Mouse (Mus musculus): ENCODE measurements at regions not wholly inside any gene's neighbourhood (a gene's known extent, or its start where the extent isn't known, plus 50 kb on each side); places are given as distances from the start of the nearest gene placed in this dataset.
"Not testable (repeated sequence)": the region's sequence is repeated elsewhere in the genome, so short reads cannot be mapped to it uniquely, and the experiment has no call there.

DNA sequence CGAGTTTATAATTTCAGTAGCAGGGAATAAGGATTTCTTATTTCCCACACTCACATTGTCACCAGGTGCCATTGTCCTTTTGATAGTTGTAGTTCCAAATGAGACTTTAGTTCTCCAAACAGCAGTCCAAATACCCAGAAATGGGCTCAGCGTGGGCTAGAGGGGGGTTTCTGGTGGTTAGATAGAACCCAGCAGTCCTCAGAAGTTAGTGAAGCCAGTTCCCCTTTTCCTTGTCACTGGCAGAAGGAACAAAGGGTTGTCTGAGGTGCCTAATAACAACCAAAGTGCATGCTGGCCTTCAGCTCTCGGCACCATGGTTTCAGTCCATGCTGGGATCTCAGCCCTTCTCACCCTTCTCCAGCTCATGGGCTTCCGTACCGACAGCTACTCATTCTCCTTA is 118.1 kb upstream of the Slc38a2 start:
- no peak for DNase-seq

DNA sequence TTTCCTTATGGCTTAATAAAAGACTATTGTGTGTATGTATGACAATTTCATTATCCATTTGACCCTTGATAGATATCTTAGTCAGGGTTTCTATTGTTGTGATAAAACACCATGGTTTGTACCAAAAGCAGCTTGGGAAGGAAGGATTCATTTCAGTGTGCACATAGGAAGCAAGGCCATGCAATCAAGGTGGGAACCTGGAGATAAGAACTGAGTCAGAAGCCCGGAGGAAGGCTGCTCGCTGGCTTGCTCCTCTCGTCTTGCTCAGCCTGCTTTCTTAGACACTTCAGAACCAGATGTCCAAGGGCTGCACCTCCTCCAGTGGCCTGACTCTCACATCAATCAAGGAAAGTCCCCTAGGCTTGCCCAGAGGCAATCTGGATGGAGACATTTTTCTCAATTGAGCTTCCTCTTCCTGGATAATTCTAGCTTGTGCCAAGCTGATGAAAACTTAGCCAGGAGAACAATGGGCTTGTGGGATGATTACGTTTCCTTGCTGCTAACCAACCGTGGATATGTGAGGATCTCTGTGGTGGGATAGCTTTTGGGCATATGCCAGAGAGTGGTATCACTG is 117.6 kb upstream of the Slc38a2 start:
- no peak for DNase-seq

DNA sequence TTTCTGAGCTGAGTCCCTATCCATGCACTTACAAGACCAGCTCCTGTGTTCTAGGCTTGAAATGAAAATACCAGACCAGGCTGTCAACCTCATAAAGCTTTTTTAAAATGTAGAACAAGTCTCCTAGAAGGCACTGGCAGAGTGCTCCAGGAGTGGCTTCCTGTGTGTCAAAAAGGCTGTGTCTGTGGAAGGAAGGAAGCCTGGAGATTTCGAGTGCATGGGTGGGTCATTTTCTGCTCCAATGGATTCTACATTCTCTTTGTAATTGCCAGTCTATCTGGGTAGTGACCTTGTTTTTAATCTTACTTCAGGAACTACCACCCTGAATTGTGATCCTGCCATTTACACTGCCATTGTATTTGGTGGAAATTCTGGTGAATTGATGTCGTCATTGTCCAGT is 113.9 kb upstream of the Slc38a2 start:
- no peak for DNase-seq

DNA sequence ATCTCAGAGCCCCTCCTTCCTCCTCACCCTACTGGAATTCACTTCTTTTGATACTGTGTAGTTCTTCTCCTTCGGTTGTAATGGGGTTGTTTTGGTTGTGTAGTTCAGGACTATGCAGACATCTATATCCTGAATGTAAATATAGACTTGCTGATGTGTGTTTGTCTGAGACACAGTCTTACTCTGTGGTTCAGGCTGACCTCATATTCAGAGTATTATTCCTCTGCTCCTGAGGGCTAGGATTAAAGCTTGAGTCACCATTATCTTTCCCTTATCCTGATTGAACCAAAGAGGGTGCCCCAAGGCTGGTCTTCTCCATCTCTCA is 103.2 kb upstream of the Slc38a2 start:
- DNase-seq: no peak

DNA sequence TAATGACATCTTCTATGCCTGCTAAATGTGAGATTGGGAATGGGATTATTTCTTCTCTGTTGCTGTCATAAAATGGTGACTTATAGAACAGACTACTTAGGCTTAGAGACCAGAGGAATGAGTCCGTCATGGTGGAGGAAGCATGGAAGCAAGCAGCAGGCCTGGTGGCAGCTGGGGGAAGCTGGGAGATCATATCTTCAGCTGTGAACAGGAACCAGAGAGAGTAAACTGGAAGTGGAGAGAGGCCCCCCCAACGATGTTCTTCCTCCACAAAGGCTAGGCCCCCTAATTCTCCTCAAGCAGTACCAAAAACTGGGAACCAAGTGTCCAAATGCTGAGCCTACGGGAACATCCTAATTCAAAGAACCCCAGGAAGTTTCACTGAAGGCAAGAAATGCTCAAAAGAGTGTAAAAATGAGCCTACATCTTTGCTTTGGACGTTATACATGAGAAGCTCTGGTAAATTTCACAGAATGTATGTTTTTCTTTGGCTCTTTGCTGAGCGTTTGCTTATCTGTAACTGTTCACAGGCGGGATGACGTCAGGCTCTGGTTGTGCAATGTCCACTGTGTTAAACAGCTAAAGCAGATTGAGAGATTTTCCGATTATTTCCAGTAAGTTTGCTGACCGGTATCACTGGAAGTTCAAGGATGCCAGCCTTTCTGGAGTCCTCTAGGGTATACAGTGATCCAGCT is 102.7 kb upstream of the Slc38a2 start:
- no peak for DNase-seq

DNA sequence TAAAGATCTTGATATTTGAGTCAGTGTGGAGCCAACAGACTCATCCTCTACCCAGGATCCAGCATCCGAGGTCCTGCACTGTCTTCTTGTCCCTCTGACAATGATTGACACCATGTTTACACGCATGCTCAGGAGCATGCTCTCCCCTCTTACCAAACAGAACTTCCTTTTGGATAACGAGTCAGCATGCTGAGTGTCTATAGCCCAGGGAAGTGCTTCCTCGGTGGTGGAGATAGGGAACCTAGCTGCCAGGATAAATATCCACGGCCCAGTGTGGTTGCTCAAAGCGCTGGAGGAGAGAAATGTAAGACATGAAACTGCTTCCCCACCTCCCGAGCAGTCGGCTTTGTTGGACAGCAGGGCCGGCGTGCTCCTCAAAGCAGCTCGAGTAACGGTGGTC is 99.7 kb upstream of the Slc38a2 start:
- DNase-seq: no peak

DNA sequence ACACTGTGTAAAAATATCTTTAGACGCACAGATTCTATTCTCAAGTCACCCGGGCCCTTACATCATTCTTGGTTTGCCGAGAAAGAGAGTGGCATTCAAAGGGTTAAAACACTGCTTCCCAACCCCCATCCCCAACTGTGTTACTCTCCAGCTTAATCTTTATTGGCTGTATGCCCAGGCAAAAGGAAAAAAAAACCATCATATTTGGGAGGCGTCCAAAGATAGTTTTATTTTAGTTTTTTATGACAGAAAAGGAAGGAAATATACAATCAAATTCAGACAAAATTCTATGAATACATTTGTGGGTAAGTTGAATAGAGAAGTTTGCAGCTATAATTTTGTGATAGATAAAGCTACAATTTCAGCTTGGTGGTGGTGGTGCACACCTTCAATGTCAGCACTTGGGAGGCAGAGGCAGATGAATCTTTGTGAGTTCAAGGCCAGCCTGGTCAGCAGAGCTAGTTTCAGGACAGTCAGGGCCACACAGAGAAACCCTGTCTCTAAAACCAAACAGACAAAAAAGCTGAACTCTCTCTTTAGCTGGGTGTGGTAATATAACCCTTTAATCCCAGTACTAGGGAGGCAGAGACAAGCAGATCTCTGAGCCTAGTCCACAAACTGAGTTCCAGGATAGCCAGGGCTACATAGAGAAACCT is 98.2 kb upstream of the Slc38a2 start:
- no peak for DNase-seq

DNA sequence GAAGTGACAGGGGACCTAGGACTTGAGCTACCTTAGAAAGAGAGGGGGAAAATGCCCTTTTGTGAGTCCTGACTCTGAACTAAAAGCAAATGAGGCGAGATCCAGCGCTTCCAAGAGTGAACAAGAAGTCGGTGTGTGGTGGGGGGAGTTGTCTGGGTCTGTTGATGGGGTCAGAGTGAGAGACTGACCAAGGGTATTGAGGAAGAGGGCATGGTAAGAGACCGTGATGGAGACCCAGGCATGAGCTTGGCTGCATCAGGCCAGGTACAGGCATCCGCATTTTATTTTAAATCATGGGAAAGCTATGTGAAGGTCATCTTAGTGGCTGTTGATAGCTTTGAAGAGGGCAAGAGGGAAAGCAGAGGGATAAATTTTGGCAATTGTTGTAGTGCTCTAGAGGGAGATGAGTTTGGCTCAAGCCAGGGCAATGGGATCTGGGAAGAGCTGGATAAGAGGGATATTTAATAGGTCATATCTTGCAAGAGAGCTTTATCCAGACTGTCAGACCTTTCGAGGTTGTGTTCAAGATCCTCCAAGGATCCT is 94.7 kb upstream of the Slc38a2 start:
- no peak for DNase-seq

DNA sequence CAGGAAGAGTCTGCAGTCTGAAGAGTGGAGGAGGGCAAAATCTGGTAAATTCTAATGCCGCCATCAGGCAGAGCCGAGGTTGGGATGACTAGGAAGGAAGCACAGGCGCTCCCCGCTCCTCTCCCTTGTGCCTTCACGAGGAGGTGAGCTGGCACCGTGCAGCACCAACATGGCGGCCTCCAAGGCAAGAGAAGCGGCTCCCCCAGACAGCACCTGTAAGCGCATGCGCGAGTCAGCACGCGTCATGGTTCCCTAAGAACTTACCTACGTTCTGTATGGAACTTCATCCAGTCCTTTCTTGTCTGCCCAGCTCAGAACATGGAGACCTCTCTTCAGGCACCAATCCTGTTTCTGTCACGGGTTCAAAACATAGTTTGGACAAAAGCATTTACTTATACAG is 93.7 kb upstream of the Slc38a2 start:
- DNase-seq: no peak

DNA sequence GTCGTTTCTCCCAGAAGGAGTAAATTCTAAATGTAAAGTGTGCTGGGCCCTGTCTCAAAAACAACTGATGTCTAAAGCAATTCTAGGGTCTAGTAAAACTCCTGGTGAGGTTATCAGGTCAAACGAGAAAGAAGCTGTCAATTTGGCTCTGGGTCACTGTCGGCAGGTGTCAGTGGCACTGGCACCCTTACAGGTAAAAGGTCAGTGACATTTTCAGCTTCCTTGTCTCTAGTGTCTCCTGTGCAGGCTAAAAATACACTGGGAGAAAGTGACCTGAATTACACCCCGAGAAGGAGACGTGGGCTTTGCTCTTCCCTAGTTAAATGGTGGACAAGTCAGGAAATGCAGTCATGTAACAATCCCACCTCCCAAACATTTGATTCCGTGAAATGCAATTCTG is 91.8 kb upstream of the Slc38a2 start:
- no peak for DNase-seq

DNA sequence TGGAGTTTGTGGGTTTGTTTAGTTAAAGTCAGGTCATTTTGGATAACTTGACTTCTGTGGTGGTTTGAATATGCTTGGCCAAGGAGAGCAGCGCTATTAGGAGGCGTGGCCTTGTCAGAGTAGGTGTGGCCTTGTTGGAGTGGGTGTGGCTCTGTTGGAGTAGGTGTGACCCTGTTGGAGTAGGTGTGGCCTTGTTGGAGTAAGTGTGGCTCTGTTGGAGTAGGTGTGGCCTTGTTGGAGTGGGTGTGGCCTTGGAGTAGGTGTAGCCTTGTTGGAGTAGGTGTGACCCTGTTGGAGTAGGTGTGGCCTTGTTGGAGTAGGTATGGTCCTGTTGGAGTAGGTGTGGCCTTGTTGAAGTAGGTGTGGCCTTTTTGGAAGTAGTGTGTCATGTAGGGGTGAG is 88.4 kb upstream of the Slc38a2 start:
- not testable (repeated sequence) for DNase-seq

DNA sequence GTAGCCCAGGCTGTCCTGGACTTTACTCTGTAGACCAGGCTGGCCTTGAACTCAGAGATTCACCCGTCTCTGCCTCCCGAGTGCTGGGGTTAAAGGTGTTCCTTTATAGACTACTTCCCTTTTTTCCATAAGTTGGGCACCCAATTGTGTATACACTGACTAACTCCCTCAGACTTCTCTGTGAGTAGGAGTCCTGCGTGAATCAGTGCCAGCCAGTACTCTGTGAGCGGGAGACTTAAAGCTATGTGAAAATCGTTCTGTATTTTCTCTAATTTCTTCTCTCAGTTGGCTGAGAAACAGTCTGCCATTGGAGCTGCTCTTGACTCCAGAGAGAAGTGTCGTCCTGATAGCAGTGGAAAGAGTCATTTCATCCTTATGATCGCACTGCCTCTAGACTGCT is 85.0 kb upstream of the Slc38a2 start:
- no peak for DNase-seq

DNA sequence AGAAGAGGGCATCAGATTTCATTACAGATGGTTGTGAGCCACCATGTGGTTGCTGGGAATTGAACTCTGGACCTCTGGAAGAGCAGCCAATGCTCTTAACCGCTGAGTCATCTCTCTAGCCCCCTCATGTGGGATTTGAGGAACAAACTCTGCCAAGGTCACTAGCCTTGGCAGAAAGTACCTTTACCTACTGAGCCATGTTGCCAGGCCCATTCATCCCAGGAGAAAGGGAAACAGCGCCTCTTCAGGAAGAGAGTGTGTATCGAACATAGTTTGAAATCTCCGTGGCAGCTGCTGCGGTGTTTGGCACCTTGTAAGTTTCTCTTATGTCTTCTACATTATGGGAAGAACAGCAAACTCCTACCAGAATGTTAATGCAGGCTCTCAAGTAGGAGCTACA is 82.0 kb upstream of the Slc38a2 start:
- DNase-seq: no peak

DNA sequence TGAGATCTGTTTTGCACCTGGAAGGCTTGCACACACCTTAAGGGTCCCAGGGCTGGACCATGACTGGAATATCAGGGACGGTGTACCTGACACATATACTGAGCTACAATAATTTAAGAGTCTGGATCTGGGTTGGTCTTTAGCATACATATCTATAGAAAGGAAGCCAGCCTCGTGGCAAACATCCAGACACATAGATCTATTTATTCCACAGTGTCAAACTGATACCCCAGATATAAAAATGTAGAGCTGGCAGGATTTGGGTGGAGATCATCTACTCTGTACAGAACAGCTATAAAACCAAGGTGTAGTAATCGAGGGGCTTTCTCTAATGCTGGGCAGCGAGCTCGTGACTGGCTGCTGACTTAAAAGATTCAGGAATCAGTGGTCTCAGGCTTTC is 81.1 kb upstream of the Slc38a2 start:
- no peak for DNase-seq

DNA sequence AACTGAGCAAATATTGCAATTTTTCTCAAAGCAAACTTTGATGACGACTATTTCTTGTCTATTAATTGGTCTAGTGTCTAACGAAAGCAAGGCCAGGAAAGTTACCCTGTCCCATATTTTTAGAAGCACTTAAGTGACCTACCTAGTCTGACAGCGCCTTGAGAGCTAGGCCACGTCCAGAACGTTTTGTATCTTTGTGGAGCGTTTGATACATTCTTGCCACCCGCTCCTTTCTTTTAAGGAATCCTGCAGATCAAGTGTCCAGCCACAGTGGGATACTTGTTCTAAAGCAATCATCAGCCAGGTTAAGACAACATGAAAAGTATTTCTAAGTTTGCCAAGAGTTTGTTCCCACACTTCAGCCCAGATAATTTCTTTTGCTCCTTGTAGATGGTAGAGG is 79.8 kb upstream of the Slc38a2 start:
- DNase-seq: no peak

DNA sequence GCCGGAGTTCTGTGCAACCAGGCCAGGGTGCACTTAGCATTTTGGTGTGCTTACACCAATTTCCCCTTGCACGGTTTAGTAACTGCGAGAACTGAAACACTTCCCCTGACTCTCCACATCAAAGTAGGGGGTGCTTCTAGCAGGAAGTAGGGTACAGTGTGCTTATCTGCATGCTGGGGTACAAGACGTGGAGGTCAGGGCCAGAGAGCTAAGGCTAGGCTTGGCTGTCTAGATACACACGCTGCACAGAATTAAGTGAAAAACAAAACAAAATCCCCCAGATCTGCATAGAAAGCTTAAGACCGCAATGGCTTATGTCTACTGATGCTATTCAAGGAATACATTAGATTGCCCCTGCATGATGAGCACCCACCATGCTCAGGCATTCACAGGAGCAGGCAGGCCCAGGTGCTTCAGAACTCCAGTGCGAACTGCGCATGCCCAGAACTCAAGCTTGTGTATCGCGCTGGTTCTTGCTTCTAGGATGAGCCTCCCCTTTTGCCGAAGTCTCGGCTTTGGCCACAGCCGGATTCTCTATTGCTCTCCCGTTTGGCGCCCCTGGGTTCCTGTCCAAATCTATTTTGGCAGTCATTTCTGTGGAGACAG is 78.9 kb upstream of the Slc38a2 start:
- DNase-seq: no peak

DNA sequence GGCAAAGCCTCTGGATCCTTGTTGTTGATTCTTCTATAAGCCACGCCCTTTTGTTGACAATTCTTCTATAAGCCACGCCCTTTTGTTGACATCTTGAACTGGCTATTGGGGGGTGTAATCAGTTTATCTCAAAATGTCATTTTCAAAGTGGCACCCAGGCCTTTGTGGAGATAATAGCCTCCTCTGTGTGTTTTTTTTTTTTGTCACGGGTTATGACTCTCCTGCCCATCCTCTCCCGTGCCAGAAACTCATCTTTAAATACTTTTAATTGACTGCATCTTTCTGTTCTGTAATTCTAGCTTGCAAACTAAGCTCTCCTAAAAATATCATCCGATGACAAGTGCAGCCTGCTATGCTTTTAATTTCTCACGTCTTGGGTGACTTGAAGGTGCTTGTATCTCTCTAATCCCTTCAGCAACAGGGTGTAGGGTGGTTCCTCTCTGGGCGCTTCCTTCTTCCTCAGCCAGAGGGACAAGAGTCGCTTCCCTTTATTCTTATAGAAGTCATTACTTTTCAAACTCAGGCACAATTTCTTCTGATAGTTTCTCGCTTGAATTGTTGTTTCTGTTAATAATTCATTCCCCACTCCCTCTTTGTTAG is 77.0 kb upstream of the Slc38a2 start:
- no peak for DNase-seq

DNA sequence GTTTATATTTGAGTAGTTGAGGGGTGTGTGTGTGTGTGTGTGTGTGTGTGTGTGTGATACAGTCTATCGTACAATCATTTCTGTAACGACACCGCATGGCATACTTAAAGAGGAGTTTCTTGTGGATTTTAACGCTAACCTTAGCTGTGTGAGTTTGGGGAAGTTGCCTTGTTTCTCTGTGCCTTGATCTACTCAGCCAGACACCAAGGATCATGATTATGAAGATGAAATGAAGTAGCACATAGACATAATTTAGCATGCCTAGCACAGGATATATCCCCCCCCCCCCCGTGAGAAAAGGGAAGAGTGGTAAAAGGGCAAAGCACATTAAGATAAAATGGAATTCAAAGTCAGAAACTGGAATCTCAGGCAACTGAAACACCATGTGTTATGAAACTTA is 75.6 kb upstream of the Slc38a2 start:
- DNase-seq: no peak

DNA sequence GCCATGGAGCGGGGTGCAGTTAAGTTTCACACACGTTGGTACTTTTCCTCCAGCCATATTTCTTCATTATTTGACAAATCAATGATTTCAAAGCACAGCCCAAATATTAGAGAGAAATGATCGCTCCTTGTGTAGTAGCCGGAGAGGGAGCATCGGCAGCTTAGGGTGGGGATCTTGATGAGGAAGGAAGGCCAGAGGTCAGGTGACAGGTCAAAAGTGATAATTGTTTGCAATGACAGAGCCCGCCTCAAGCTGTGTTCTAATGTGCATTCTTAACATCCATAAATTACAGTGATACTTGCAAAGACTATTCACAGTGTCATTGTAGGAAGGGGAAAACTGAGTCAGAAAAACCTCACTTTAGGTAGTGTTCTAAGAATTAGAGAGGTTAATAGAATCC is 75.1 kb upstream of the Slc38a2 start:
- no peak for DNase-seq

DNA sequence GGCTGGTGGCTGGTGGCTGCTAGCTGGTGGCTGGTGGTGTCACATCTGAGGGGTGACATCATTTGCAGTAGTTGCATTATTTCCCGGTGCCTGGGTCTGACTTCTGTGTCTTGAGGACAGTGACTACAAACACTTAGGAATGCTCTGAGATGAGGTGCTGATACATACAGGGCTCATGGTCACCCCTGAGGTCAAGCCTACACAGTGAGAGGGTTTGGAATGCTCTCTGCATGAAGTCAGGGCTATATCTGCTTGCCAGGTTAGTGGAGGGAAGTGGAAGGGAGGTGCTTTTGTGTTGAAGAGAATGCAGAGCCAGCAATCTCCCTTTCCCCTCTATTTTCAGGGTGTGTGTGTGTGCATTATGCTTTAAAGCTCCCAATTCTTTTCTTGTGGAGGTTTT is 74.1 kb upstream of the Slc38a2 start:
- DNase-seq: no peak

DNA sequence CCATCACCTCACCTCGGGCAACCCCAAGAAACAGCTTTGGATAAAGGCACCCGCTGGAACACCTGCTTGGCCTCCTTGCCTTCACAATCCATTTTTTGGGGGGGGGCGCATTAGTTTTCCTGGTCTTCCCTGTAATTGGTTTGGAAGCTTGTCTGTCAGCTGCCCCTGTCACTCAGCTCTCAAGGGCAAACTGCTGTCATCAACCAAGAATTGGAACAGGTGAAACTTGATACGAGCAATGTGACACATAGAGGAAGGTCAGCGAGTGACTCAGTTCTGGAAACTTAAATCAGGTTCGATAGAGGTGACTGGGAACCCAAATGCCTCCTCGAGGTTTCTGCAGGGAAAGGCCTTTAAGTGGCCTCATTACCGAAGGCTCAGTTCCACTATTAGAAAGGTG is 73.2 kb upstream of the Slc38a2 start:
- DNase-seq: no peak

DNA sequence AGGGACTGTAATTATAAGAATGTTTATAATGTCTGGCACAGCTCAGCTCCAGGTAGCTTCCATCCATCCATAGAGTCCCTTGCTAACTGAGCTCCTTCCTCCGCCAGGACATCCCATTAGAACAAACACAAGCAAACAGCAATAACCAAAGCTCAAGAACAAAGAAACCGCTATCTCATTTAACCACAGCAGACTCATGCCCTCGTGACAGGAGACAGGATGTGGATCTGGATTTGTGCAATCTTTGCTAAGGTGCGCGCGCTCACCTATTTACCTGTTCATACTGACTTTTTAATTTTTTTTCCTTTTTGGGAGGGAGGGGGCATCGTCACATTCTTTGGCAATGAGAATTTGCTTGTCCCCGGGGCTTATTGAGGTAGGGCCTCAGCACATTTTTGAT is 71.3 kb upstream of the Slc38a2 start:
- DNase-seq: no peak

DNA sequence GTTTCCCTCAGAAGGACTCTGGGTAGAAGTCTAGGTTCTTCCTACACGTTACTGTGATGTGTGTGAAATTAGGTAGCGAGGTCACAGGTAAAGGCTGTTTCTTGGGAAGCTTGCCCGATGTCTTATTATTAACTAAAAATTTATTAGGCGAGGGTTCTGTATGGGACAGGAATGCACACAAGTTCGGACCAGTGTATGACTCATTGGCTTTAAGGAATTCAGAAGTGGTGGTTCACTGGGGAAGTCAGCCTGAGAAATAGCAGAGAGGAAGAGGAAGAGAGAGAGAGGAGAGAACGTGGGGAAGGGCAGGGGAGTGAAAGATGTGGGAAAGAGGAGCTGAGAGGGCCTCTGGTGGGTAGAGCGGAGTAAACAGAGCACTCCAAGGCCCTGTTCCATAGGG is 70.8 kb upstream of the Slc38a2 start:
- no peak for DNase-seq

DNA sequence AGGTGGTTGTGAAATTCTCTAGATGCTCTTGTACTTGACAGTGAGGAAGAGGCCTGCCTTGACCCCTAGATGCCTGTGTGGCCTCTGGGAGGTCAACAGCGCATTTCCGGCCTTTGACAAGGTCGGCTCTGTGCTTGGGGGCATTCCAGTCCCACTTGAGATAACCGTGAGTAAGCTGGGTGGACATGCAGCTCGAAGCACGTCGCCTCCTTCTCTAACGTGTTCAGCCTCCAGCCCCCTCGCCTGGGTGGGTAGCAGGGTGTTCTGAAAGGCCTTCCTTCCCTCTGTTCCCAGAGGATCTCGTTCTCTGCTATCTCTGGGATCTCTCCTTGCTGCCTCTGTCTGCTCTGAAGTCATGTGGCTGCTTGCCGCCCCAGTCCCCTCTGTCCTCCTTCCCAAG is 70.2 kb upstream of the Slc38a2 start:
- DNase-seq: no peak
